Mouse (Mus musculus) forebrain, embryonic 10.5 days (tissue): ENCODE data around the gene Carmil3. TPM values are rescaled to one million over a fixed set of nuclear protein-coding genes. Genes with fewer than 3 reads are reported as not detected.

ENCODE experiments used
- DNase-seq: peaks from one replicate; pipeline ENCODE4 v3.0.0-alpha.2; 2017; ENCODE audit warnings: low spot score; ENCODE audit errors: extremely low spot score
- H3K27ac ChIP-seq: fragments of 300-500 bp; sonication (generic); 2 replicates; pipeline ENCODE4 v1.5.1; 2016; ENCODE audit warnings: mild to moderate bottlenecking
- H3K27me3 ChIP-seq: fragments of 300-500 bp; sonication (generic); 2 replicates; pipeline ENCODE4 v1.6.1; 2016; ENCODE audit warnings: mild to moderate bottlenecking; ENCODE audit not compliant: poor library complexity, severe bottlenecking
- H3K36me3 ChIP-seq: fragments of 300-500 bp; sonication (generic); replicated peaks from 2 replicates; pipeline ENCODE4 v1.6.1; 2016; ENCODE audit warnings: mild to moderate bottlenecking, moderate library complexity
- H3K4me1 ChIP-seq: fragments of 300-500 bp; sonication (generic); 2 replicates; pipeline ENCODE4 v1.6.1; 2016
- H3K4me3 ChIP-seq: fragments of 300-500 bp; sonication (generic); 2 replicates; pipeline ENCODE4 v1.5.1; 2016; ENCODE audit warnings: mild to moderate bottlenecking, moderate library complexity
- H3K9me3 ChIP-seq: fragments of 300-500 bp; sonication (generic); 2 replicates; pipeline ENCODE4 v1.6.1; 2016; ENCODE audit warnings: mild to moderate bottlenecking, moderate library complexity
- WGBS: fragments of 180-500 bp; shearing (Covaris S2); methylation state at CpG from one replicate; pipeline ENCODE4 v1.1.7; 2016; 5-methylcytosine and 5-hydroxymethylcytosine counted together
- polyA plus RNA-seq: library from polyadenylated mRNA; unstranded; fragments of >200 nt; fragmentation: Nextera tagmentation; extraction: Ambion mirVana; gene quantifications from 2 replicates; pipeline ENCODE4 v1.2.1, GENCODE M21; 2016

Gene Carmil3
- 5.1 TPM in 2 replicates for polyA plus RNA-seq

DNA sequence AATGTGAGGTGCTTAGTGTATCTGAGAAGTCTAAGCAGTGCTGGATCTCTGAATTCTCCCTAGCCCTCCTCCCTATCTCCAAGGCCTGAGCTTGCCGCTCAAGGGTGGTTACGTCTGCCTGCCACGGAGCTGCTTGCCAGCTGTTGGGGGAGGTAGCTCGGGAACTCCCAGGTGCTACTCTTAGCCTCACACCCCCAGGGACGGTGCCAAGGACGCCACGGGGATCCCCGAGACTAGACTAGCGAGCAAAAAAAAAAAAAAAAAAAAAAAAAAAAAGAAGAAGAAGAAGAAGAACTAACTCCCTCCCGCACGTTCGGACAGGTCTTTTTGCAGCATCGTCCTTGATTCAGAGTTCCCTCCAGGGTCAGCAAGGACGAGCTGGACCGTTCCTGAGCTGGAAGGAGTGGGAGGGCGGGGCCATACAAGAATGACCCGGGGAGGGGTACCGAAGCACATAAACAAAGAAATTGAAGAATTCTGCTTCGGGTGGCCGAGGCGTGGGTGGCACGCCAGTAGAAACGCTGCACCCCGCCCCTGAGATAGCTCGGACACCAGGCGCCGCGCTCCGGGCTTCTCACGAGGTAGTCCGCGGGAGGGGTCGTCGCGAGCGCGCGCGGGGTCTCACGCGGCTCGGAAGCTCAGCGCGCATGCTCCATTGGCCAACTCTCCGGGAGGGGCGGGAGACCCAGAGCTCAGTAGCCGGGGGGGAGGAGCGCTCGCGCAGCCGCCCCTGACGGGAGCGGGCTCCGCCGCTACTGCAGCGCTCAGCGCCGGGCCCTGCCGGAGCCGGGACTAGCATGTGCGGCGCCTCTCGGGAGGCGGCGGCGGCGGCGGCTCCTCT, at the start of gene Carmil3:
Gene Carmil3, plus strand, starts transcription at position 291 of the 841 bp plus-strand sequence.
- Histone ChIP-seq H3K4me3 (peak within 1 kb of the TSS; percentile 88), H3K27ac (peak within 1 kb of the TSS; percentile 92), H3K9me3 (no peaks in the 10 kb centered on the region), H3K4me1 (peaks cover 30% of the 10 kb centered on the region), H3K36me3 (peaks cover 48% of the 10 kb centered on the region), H3K27me3 (peaks cover 11% of the 10 kb centered on the region; the same call in 1 of the 2 replicates)
- DNase-seq: peak; percentile 76
- WGBS: under 1% methylated on average over 67 of the region's 68 CpGs

DNA sequence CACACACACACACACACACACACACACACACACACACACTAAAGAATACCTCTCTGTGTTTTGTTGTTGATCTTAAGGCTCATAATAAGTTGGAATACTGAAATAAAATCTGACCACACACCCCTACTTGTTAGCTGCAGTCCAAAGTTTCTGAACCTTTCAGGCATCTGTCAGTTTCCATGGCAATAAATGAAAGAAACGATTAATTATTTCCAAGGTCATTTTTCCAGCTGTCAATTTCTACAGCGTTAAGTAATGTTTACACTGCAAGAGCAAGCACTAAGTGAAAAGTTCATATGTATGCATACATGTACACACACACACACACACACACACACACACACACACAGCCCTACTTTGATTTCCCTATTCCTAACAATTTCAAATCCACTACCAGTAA, 32.8 kb upstream of the Carmil3 start:
- Histone ChIP-seq H3K36me3 (no peaks in the 10 kb centered on the region), H3K9me3 (peaks cover 10% of the 10 kb centered on the region; the same call in 1 of the 2 replicates), H3K4me3 (no peak overlapping the region), H3K27me3 (no peaks in the 10 kb centered on the region), H3K4me1 (no peaks in the 10 kb centered on the region), H3K27ac (no peak overlapping the region)
- no peak for DNase-seq
- WGBS: 89% methylated on average over 2 of the region's 2 CpGs

DNA sequence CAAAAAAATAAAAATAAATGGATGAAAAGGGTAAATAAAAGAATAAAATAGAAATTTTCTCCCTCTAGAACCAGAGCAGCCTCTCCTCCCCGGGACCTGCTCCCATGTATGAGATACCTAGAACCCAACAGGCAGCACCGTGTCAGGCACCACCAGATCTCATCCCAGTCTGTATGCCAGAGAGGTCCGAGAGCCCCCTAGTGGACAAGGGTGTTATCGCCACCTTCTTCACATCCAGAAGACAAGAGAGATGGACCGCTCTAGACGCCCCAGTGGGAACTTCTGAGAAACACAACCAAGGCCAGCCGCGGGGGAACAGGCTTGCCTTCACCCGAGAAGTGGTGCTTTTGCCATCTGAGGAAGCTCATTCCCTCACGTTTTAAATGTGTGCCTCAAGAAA, 32.2 kb upstream of the Carmil3 start:
- no peak overlapping the region for H3K27ac ChIP-seq
- H3K9me3 ChIP-seq: peaks cover 10% of the 10 kb centered on the region; the same call in 1 of the 2 replicates
- H3K4me1 ChIP-seq: no peaks in the 10 kb centered on the region
- WGBS: 26% methylated on average over 10 of the region's 10 CpGs
- no peaks in the 10 kb centered on the region for H3K27me3 ChIP-seq
- no peak overlapping the region for H3K4me3 ChIP-seq
- DNase-seq: peak; percentile 74
- no peaks in the 10 kb centered on the region for H3K36me3 ChIP-seq

DNA sequence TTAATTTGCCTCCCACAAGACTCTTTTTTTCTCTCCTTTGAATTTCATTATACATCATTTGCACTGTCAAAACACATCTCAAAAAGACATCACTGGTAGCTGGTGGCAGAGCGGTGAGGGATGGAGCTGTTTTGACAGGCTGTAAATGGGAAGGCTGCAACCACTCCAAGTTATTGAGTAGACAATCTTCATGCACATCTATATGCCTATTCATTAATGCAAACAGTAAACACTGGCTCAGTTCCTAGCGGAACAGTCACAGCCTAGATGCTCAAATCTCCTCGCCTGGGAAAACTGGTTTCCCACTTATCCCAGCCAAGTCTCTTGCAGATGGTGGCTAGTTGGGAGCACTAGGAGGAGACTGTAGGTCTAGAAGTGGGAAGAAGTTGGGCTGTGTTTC, 31.7 kb upstream of the Carmil3 start:
- H3K36me3 ChIP-seq: no peaks in the 10 kb centered on the region
- no peak overlapping the region for H3K27ac ChIP-seq
- WGBS: 94% methylated on average over 3 of the region's 3 CpGs
- H3K9me3 ChIP-seq: peaks cover 9% of the 10 kb centered on the region; the same call in 1 of the 2 replicates
- H3K4me1 ChIP-seq: no peaks in the 10 kb centered on the region
- H3K4me3 ChIP-seq: no peak overlapping the region
- H3K27me3 ChIP-seq: no peaks in the 10 kb centered on the region
- DNase-seq: no peak

DNA sequence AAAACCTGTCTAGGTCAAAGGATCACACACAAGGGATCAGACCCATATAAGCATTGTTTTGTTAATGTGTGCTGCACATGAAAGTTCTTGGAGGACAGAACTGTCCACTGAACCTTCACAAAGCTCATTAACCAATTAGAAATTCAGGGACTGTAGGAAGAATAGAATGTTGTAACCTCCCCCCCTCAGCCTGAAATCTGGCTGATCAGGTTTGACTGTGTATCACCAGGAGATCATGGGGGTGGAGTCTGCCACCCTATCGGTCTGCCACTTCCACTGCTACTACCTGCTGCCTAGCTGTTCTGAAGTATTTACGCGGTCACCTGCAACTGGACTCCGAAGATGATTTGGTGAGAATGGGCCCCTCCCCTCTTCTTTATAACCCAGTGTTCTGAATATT, 30.7 kb upstream of the Carmil3 start:
- 71% methylated on average over 4 of the region's 4 CpGs for WGBS
- no peak for DNase-seq

DNA sequence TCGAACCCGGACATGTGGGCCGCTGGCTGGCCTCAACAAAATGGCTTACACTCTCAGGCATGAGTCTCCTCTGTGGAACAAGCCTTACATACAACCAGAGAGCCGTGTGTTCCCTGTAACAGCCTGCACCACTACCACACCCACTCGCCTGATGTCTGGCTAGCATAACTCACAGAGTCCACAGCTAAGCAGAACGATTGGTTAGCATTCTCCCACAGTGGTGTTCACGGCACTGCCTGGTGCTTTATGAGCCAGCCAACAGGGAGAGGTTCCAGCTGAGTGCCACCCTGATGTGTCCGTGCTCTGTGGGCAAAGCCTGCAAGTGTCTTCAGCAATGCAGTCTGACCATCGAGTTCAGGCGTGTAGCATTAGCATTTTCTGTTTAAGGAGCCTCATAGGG, 30.2 kb upstream of the Carmil3 start:
- DNase-seq: no peak
- Histone ChIP-seq H3K9me3 (peaks cover 8% of the 10 kb centered on the region; the same call in 1 of the 2 replicates), H3K27ac (no peak overlapping the region), H3K4me1 (no peaks in the 10 kb centered on the region), H3K4me3 (no peak overlapping the region), H3K36me3 (no peaks in the 10 kb centered on the region), H3K27me3 (no peaks in the 10 kb centered on the region)
- 82% methylated on average over 10 of the region's 10 CpGs for WGBS

More for the DNA sequence above, 30.7 kb upstream of the Carmil3 start:
- H3K4me1 ChIP-seq: no peaks in the 10 kb centered on the region
- no peaks in the 10 kb centered on the region for H3K36me3 ChIP-seq
- no peaks in the 10 kb centered on the region for H3K27me3 ChIP-seq
- no peak overlapping the region for H3K4me3 ChIP-seq
- H3K9me3 ChIP-seq: peaks cover 8% of the 10 kb centered on the region; the same call in 1 of the 2 replicates
- H3K27ac ChIP-seq: no peak overlapping the region

DNA sequence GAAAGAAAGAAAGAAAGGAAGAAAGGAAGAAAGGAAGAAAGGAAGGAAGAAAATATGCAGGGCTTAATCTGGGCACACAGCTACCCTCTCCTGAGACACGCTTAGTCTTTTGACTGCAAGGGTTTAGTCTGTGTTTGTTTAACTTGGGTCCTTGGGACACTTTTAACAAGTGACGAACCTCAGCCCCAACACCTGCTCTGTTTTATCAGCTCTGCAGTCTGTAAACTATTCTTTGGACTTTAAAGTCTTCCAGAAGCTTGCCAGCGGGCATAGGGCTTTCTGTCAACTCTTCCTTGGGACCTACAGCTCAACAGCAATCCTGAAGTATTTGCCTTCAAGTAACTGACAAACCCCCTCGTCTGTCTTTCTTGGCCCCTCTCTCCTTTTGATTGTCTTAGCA, 28.7 kb upstream of the Carmil3 start:
- 72% methylated on average over 4 of the region's 4 CpGs for WGBS
- no peak overlapping the region for H3K27ac ChIP-seq
- no peaks in the 10 kb centered on the region for H3K36me3 ChIP-seq
- H3K9me3 ChIP-seq: no peaks in the 10 kb centered on the region
- no peaks in the 10 kb centered on the region for H3K4me1 ChIP-seq
- H3K4me3 ChIP-seq: no peak overlapping the region
- no peak for DNase-seq
- no peaks in the 10 kb centered on the region for H3K27me3 ChIP-seq

DNA sequence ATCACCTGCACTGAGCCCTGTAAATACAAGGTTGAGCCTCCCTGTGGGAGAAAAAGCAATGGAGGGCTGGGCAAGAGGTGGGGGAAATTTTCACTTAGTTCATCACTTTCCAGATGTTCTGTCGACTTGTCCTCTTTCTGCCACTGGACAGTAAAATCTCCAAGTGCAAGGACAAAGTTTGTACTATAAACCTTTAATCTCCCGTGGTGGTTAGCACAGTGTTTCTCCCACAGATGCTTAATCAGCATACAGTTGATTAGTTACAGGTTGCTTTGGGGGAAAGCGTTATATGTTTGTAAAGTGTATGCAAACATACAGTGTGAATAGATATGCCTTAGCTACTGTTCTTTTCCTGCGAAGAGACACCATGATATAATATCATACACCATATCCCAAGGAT, 24.0 kb upstream of the Carmil3 start:
- Histone ChIP-seq H3K27ac (no peak overlapping the region), H3K9me3 (no peaks in the 10 kb centered on the region), H3K27me3 (no peaks in the 10 kb centered on the region; the same call in 1 of the 2 replicates), H3K4me1 (peaks cover 10% of the 10 kb centered on the region), H3K36me3 (no peaks in the 10 kb centered on the region), H3K4me3 (no peak overlapping the region)
- WGBS: 82% methylated on average over 4 of the region's 4 CpGs
- DNase-seq: no peak

DNA sequence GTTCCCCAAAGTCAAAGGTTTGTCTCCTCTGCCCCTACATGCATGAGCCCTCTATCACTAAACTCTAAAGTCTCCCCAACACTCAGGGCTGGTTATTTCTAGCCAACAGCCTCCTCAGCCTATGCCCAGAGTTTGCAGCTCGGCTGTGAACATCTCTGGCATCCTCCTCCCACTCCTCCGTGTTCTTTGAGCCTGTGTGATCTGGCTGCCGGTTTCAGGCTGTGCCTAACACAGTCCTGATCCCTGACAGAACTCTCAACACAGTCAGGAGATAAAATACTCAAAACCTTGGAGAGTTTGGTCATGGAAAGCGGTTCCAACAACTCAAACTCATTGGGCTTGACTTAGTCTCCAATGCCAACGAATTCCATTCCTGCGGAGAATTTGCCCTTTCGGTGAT, 23.3 kb upstream of the Carmil3 start:
- Histone ChIP-seq H3K27me3 (no peaks in the 10 kb centered on the region; the same call in 1 of the 2 replicates), H3K27ac (no peak overlapping the region), H3K9me3 (no peaks in the 10 kb centered on the region), H3K4me3 (no peak overlapping the region), H3K36me3 (no peaks in the 10 kb centered on the region), H3K4me1 (peaks cover 15% of the 10 kb centered on the region)
- DNase-seq: no peak
- WGBS: 82% methylated on average over 7 of the region's 7 CpGs

DNA sequence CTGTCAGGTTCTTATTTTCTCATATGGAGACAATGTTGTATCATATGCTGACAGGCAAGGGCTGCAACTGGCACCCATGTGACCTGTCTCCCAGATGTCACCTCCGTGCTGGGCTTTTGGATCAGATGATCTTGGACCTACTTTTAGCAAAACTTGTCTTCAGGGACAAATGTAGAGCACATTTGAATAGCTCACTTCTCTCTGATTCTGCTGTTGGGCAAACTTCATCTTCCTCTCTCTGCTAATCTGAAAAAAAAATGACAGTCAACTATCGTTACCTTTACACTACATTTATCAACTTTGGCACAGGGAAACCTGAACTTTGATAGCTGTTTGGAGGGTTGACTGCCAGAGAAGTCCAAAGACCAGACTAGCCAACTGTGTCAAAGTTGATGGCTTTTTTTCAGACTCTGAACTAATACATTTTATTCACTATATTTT, 22.1 kb upstream of the Carmil3 start:
- 84% methylated on average over 2 of the region's 2 CpGs for WGBS

DNA sequence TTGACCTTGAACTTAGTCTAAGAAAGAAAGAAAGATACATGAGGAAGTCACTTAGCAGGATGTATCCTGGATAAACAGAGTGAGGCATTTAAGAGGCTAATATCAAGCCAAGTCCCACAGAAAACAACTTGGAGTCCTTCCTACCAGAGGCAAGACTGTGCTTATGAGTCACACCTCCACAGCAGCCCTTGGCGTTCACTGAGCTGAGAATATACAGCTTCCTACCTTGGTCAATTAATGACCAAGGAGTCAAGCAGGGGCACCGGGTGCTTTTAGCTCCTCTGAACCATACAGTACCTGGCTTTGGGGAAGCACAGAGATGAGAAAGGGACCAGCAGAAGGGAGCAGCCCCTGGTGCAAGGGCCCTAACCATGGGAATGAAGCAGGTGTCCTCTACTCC, 21.4 kb upstream of the Carmil3 start:
- H3K36me3 ChIP-seq: no peaks in the 10 kb centered on the region
- no peak overlapping the region for H3K4me3 ChIP-seq
- H3K27me3 ChIP-seq: no peaks in the 10 kb centered on the region; the same call in 1 of the 2 replicates
- peaks cover 15% of the 10 kb centered on the region for H3K4me1 ChIP-seq
- WGBS: 93% methylated on average over 2 of the region's 2 CpGs
- no peak for DNase-seq
- H3K27ac ChIP-seq: no peak overlapping the region
- H3K9me3 ChIP-seq: no peaks in the 10 kb centered on the region

More for the DNA sequence above, 22.1 kb upstream of the Carmil3 start:
- H3K27me3 ChIP-seq: no peaks in the 10 kb centered on the region; the same call in 1 of the 2 replicates
- no peaks in the 10 kb centered on the region for H3K9me3 ChIP-seq
- no peak for DNase-seq
- no peak overlapping the region for H3K4me3 ChIP-seq
- no peaks in the 10 kb centered on the region for H3K36me3 ChIP-seq
- no peak overlapping the region for H3K27ac ChIP-seq
- peaks cover 15% of the 10 kb centered on the region for H3K4me1 ChIP-seq

DNA sequence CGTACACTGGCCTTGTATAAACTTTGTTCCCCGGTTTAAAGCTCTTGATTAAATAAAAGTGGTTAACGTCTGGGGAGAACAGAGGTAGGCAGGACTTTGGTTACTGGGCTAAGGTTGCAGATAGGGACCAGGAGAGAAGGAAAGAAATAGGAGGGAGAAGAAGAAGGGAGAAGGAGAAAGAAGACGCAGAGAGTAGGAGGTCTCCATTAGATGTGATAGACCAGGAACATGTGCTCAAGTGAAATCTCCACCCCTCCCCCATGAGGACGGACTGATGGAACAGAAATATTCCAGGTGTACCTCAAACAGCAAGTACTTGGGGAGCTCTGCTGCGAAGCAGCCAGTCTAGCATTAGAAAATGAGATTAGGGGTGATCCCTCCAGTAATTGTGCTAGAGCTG, 20.6 kb upstream of the Carmil3 start:
- Histone ChIP-seq H3K27ac (no peak overlapping the region), H3K9me3 (no peaks in the 10 kb centered on the region), H3K4me3 (no peak overlapping the region), H3K4me1 (peaks cover 15% of the 10 kb centered on the region), H3K27me3 (no peaks in the 10 kb centered on the region; the same call in 1 of the 2 replicates), H3K36me3 (no peaks in the 10 kb centered on the region)
- 84% methylated on average over 6 of the region's 6 CpGs for WGBS
- DNase-seq: no peak

DNA sequence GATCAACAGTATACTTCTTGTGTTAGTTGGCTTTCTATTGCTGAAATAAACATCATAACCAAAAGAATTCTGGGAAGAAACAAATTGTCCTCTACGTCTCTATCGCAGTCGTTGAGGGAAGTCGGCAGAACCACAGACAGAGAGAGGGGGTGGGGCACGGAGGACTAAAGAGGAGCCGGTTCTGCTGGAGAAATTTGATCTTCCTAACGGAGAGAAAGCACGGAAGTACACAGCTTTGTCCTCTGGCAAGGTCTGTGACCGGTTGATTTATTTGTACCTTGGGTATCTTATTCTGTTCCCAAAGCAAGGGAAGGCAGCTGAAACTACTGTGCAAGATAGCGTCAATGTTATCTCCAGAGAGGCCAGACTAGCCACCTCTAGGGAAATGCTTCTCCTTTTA, 19.6 kb upstream of the Carmil3 start:
- Histone ChIP-seq H3K27ac (no peak overlapping the region), H3K9me3 (no peaks in the 10 kb centered on the region), H3K36me3 (no peaks in the 10 kb centered on the region), H3K27me3 (no peaks in the 10 kb centered on the region; the same call in 1 of the 2 replicates), H3K4me1 (peaks cover 15% of the 10 kb centered on the region), H3K4me3 (no peak overlapping the region)
- DNase-seq: no peak
- whole genome bisulfite sequencing: 19% methylated on average over 10 of the region's 10 CpGs
